Mouse (Mus musculus) erythroblast, embryonic 14.5 days (primary cell): ENCODE results near the gene Pnpla6.

Experiments
- GATA1 ChIP-seq: IDR thresholded peaks from 2 replicates; pipeline ENCODE4 v1.6.1; 2012; ENCODE audit warnings: low read length, inconsistent platforms, mixed read lengths
- TAL1 ChIP-seq: IDR thresholded peaks from 3 replicates; pipeline ENCODE4 v1.6.1; 2012; ENCODE audit warnings: low read length, inconsistent platforms, mixed read lengths

GRCm38 (mm10) chr8:3574546-3574945, 59.4 kb downstream of the Pnpla6 start:
- TF ChIP-seq GATA1 (no peak), TAL1 (no peak)
